8 mouse cellular contexts compared by ENCODE assay signal in the genomic region with DNA sequence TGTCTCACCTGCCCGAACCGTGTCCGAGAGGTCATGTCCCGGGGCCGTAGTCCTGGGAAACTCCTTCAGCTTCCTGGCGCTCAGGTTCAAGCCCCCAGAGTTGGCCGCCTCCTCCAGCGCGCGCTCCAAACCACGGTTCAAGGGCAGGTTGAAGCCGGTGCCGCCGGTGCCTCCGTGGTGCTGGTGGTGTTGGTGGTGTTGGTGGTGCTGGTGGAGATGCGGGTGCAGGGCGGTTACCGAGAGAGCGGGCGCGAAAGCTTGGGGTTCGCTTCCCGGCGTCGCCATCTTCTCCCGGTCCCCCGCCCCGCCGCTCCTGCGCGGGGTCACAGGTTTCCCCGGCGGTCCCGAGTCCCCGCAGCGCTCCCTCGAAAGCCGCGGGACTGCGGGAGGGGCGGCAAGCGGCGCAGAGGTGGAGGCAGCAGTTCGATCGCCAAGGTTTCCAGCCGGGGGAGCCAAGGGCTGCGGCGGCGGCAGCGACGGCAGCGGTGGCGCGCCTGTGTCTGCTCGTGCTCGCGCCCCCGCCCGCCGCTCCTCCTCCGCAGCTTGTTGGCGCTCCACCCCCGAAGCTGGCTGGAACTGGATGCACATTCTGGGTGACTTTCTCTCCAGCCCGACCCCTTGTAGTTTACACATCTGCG. TPM values are rescaled to one million over a fixed set of nuclear protein-coding genes. Genes with fewer than 3 reads are reported as not detected.
DNase-seq lines count a peak whose midpoint lies in the region; ATAC-seq lines count a peak whose summit lies in the region.

A gene (minus strand): TSS at position 501 of the 638 bp plus-strand sequence.

- DNase-seq in adipocyte (ENCODE audit: low spot score): peak; percentile 86
- peak; percentile 58 to 62 for DNase-seq in gastrocnemius, adult 8-10 months (ENCODE audit: low spot score in 2 of 2)
- peak; percentile 91 for DNase-seq in induced T-regulatory cell, adult 2 months (ENCODE audit: low read depth)
- peak; percentile 79 to 80 for DNase-seq in left cerebral cortex, postnatal 14 days (ENCODE audit: low spot score in 2 of 2)
- peak; percentile 78 for DNase-seq in right cerebral cortex, postnatal 14 days
- DNase-seq in urinary bladder, postnatal 36 days (ENCODE audit: low spot score in 2 of 2): peak; percentile 77 to 84

- intact Hi-C loops in left cerebral cortex, postnatal 14 days (cut with DNase I): loop anchor here (2.0 to 5.0 kb wide), 3 partner anchors 35 to 183 kb away; no protein-coding TSS in a partner anchor

- ATAC-seq in common myeloid progenitor, adult 5-6 weeks (replicated peaks; ENCODE audit: low read depth, poor library complexity, severe bottlenecking): peak; percentile 64
- ATAC-seq in megakaryocyte-erythroid progenitor cell, adult 5-6 weeks (replicated peaks; ENCODE audit: low FRiP score, low TSS enrichment, poor library complexity, severe bottlenecking): peak; percentile 61

RNA-seq across cellular contexts. Expression of the gene that starts here (rescaled TPM):
- total RNA-seq in common myeloid progenitor, adult 5-6 weeks (2017): 15.9 and 16.8 TPM in 2 replicates
- total RNA-seq in gastrocnemius, adult 8-10 months (2022): 1 to 10 TPM; 1.8 to 3.1 (median 2.5) TPM
- total RNA-seq in left cerebral cortex, postnatal 14 days (2021): 10 to 100 TPM; 20.7 to 25.4 TPM
- total RNA-seq in megakaryocyte-erythroid progenitor cell, adult 5-6 weeks (2014; fragmentation: Nextera tagmentation): 10.4 and 12.3 TPM in 2 replicates
- 8.2 and 17.3 TPM in 2 replicates for total RNA-seq in megakaryocyte-erythroid progenitor cell, adult 5-6 weeks (2017)

Comparison
In these comparisons a context has a peak if more than half of its experiments do, and no peak if none do; other contexts are left out.
1. Peak in every context shown above with its lines: DNase-seq and ATAC-seq.